Mouse (Mus musculus) lung, adult 2 months (tissue): ENCODE results near the gene Gm49369.

Experiments
- CTCF ChIP-seq: fragments of 200-500 bp; IDR thresholded peaks from 2 replicates; pipeline ENCODE4 v1.5.1; 2011; ENCODE audit warnings: mild to moderate bottlenecking, low read length, control low read depth; ENCODE audit not compliant: insufficient read depth
- POLR2A ChIP-seq: fragments of 200-500 bp; IDR thresholded peaks from 2 replicates; pipeline ENCODE4 v1.6.1; 2011; ENCODE audit warnings: low read depth, mild to moderate bottlenecking, control low read depth, low read length, borderline replicate concordance; ENCODE audit errors: extremely low read depth

DNA sequence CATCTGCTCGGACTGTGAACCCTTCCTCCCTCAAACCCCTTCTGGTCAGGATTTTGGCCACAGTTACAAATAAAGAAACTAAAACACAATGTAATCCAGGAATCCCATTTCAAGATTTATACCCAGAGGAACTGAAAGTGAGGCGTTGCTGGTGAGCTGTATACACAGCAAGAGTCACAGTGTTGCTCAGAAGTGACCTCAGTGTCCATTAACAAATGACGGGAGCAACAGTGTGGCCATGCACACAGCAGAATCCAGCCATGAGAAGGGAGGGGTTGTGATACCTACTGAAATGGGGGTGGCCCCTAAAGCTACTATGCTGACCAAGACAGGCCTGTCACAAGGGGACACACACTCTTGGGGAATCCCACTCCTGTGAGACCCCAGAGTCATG lies 40.2 kb downstream of the Gm49369 start:
- TF ChIP-seq CTCF, result no peak
- no peak for TF ChIP-seq POLR2A
